In the genomic region with DNA sequence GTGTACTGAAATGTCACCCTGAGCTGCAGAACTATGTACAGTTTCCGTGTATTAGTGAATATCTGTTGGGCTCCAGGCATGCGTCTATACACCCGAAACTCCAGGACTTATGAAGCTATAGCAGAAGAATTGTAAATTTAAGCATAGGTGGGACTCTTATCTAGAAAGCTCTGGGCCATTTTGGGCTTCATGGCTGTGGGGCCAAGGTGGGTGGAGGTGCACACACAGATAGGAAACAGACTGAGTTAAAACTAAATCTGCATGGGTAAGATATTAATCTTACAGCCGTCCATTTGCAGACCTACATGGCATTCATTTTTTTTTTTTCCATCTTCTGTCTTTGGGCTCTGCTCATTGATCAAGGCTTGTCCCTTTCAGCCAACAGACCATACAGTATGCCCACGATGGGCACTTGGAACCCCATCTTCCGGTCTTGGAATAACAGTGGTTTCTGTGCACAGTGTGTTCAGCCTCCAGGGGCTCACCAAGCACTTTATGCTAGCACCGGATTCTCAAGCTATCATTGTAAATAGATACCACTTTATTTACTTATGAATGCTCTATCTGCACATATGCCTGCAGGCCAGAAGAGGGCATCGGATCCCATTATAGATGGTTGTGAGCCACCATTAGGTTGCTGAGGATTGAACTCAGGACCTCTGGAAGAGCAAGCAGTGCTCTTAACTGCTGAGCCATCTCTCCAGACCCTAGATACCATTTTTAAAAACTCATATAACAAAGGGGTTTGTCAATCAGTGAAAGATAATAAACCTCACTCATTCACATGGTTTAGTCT, we compare ENCODE assay signal across 28 mouse cellular contexts. TPM values are rescaled to one million over a fixed set of nuclear protein-coding genes. Genes with fewer than 3 reads are reported as not detected.
DNase-seq lines count a peak whose midpoint lies in the region; ATAC-seq and TF ChIP-seq lines count a peak whose summit lies in the region.
"Had no signal": no experiment of that assay in that cellular context is flagged by ENCODE, and none has a peak within 500 bp of the region (broad histone marks: within the 10 kb centered on the region; RNA-seq: fewer than 3 reads in every experiment).

No protein-coding gene starts in this region.

- 66% methylated on average over 8 of the region's 8 CpGs for WGBS in liver, embryonic 13.5 days (ENCODE audit: insufficient replicate concordance)
- WGBS in heart, embryonic 12.5 days = 87% methylated on average over 8 of the region's 8 CpGs

- TF ChIP-seq POLR2A in MEL (IDR thresholded peaks at IDR 0.05; ENCODE audit: control insufficient read depth in 1 of 2, insufficient read depth in 1 of 2, low read depth in 1 of 2, low read length in 2 of 2, poor library complexity in 1 of 2) = no peak

- peak; percentile 44 for TF ChIP-seq CTCF in layer of hippocampus, adult 2 months (conservative IDR thresholded peaks at IDR 0.05)
- TF ChIP-seq CTCF in MEL (IDR thresholded peaks at IDR 0.05 in 2 of 3, conservative IDR thresholded peaks at IDR 0.05 in 1 of 3; ENCODE audit: control insufficient read depth in 1 of 3, insufficient read depth in 1 of 3, low read depth in 2 of 3, low read length in 3 of 3, poor library complexity in 1 of 3, severe bottlenecking in 1 of 3) = peak; percentile 38 to 68 (median 51)

- H3K4me2 ChIP-seq in liver, embryonic 13.5 days = no peak overlapping the region
- no peak overlapping the region for H3K4me2 ChIP-seq in heart, embryonic 12.5 days
- H3K4me2 ChIP-seq: forebrain, embryonic 15.5 days; heart, embryonic 13.5 days; limb, embryonic 15.5 days; lung, embryonic 15.5 days; midbrain, embryonic 12.5 days had no signal

- TF ChIP-seq RAD21 in MEL (IDR thresholded peaks at IDR 0.05; ENCODE audit: low read depth, low read length) = peak; percentile 50

- no peaks in the 10 kb centered on the region for H3K9me3 ChIP-seq in MEL (replicated peaks; ENCODE audit: insufficient read depth, low read length)
- H3K9me3 ChIP-seq in liver, embryonic 13.5 days (replicated peaks) = no peaks in the 10 kb centered on the region
- no peaks in the 10 kb centered on the region for H3K9me3 ChIP-seq in heart, embryonic 12.5 days (replicated peaks)
- H3K9me3 ChIP-seq: forebrain, embryonic 15.5 days; heart, embryonic 13.5 days; limb, embryonic 15.5 days; lung, embryonic 15.5 days; midbrain, embryonic 12.5 days had no signal

- ATAC-seq in liver, embryonic 13.5 days (ENCODE audit: low read depth) = peak; percentile 14; the same call in 1 of the 2 replicates
- ATAC-seq in inflammation-experienced regulatory T-cells, adult 6 months = no peak
- ATAC-seq in heart, embryonic 12.5 days (ENCODE audit: insufficient number of reproducible peaks, low FRiP score) = no peak
- ATAC-seq: activated CD4-positive, CD25-positive, alpha-beta regulatory T cell, adult 4 months; hindbrain, postnatal 0 days had no signal

- peaks cover 0 to 7% of the 10 kb centered on the region in 2 experiments; a peak in 3 of 4 replicates for H3K4me1 ChIP-seq in MEL (ENCODE audit: control insufficient read depth in 1 of 2, insufficient read depth in 2 of 2, low read length in 2 of 2)
- peaks cover 49% of the 10 kb centered on the region for H3K4me1 ChIP-seq in liver, embryonic 13.5 days (replicated peaks)
- peaks cover 22% of the 10 kb centered on the region for H3K4me1 ChIP-seq in heart, embryonic 12.5 days (replicated peaks)

- no peak overlapping the region for H3K4me3 ChIP-seq in layer of hippocampus, adult 2 months
- no peak overlapping the region for H3K4me3 ChIP-seq in MEL (ENCODE audit: control insufficient read depth in 1 of 2, insufficient read depth in 1 of 2, low read depth in 2 of 2, low read length in 2 of 2)
- no peak overlapping the region for H3K4me3 ChIP-seq in liver, embryonic 13.5 days (replicated peaks)
- H3K4me3 ChIP-seq in heart, embryonic 12.5 days = no peak overlapping the region
- H3K4me3 ChIP-seq: forebrain, embryonic 15.5 days; heart, embryonic 13.5 days; limb, embryonic 15.5 days; lung, embryonic 15.5 days; midbrain, embryonic 12.5 days had no signal

- no peak for DNase-seq in layer of hippocampus, adult 2 months (ENCODE audit: low spot score in 2 of 2)
- no peak for DNase-seq in layer of hippocampus, adult 18-20 months (ENCODE audit: low spot score in 2 of 2)
- DNase-seq in A20 (ENCODE audit: low read depth, low spot score) = peak; percentile 34
- peak; percentile 62 for DNase-seq in MEL (ENCODE audit: low read depth, low spot score)
- DNase-seq in liver, embryonic 13.5 days = no peak
- no peak for DNase-seq in embryo, embryonic 10.5 days (ENCODE audit: low spot score)
- DNase-seq: adrenal gland, adult 8-10 months; cerebellum, adult 8-10 months; layer of hippocampus, adult 9-11 months; right cerebral cortex, postnatal 25 days; spleen, adult 18-20 months had no signal

- H3K9ac ChIP-seq in MEL (ENCODE audit: control insufficient read depth, low read depth, low read length, poor library complexity, severe bottlenecking) = no peak overlapping the region
- H3K9ac ChIP-seq in liver, embryonic 13.5 days = no peak overlapping the region
- H3K9ac ChIP-seq in heart, embryonic 12.5 days = no peak overlapping the region
- H3K9ac ChIP-seq: forebrain, embryonic 15.5 days; heart, embryonic 13.5 days; limb, embryonic 15.5 days; lung, embryonic 15.5 days; midbrain, embryonic 12.5 days had no signal

- no peak for TF ChIP-seq EP300 in MEL (IDR thresholded peaks at IDR 0.05; ENCODE audit: low read depth in 1 of 2, low read length in 2 of 2)

- peaks cover 2% of the 10 kb centered on the region; the same call in 1 of the 2 replicates for H3K79me2 ChIP-seq in MEL (ENCODE audit: control insufficient read depth, insufficient read depth, low read length, poor library complexity)

- no peak overlapping the region for H3K27ac ChIP-seq in layer of hippocampus, adult 2 months
- no peak overlapping the region for H3K27ac ChIP-seq in MEL (ENCODE audit: control insufficient read depth, low read depth, low read length)
- peak overlapping the region; percentile 50; the same call in 1 of the 2 replicates for H3K27ac ChIP-seq in liver, embryonic 13.5 days
- H3K27ac ChIP-seq in heart, embryonic 12.5 days (ENCODE audit: poor library complexity, severe bottlenecking) = no peak overlapping the region
- H3K27ac ChIP-seq: forebrain, embryonic 15.5 days; heart, embryonic 13.5 days; hindbrain, postnatal 0 days; limb, embryonic 15.5 days; lung, embryonic 15.5 days; midbrain, embryonic 12.5 days had no signal

- peaks cover 0 to 8% of the 10 kb centered on the region in 2 experiments; a peak in 1 of 4 replicates for H3K36me3 ChIP-seq in MEL (ENCODE audit: control insufficient read depth in 1 of 2, insufficient read depth in 2 of 2, low read length in 2 of 2)
- H3K36me3 ChIP-seq in liver, embryonic 13.5 days = peaks cover 4% of the 10 kb centered on the region; the same call in 1 of the 2 replicates
- no peaks in the 10 kb centered on the region for H3K36me3 ChIP-seq in heart, embryonic 12.5 days
- H3K36me3 ChIP-seq: forebrain, embryonic 15.5 days; heart, embryonic 13.5 days; limb, embryonic 15.5 days; lung, embryonic 15.5 days; midbrain, embryonic 12.5 days had no signal

- H3K27me3 ChIP-seq in MEL (ENCODE audit: control insufficient read depth in 1 of 2, insufficient read depth in 2 of 2, low read length in 2 of 2) = no peaks in the 10 kb centered on the region
- H3K27me3 ChIP-seq in liver, embryonic 13.5 days = no peaks in the 10 kb centered on the region
- H3K27me3 ChIP-seq in heart, embryonic 12.5 days (replicated peaks) = no peaks in the 10 kb centered on the region
- H3K27me3 ChIP-seq: forebrain, embryonic 15.5 days; heart, embryonic 13.5 days; limb, embryonic 15.5 days; lung, embryonic 15.5 days had no signal

RNA-seq across cellular contexts. Expression of gene Amz2, which starts 17.9 kb away (rescaled TPM):
- 10 to 100 TPM; 54.7 to 64.7 TPM for total RNA-seq in layer of hippocampus, adult 2 months (2021)
- 10 to 100 TPM; 56.2 to 56.7 TPM for total RNA-seq in layer of hippocampus, adult 18-20 months (2021)
- total RNA-seq in MEL (2012; rRNA removed) = 40.2 and 41.6 TPM in 2 replicates
- 1,000 to 10,000 TPM in 1 of 2 experiments, 10 to 100 TPM in 1; 47.1 to 1,743 TPM for polyA plus RNA-seq in MEL (2012; ENCODE audit: insufficient read depth in 1 of 2, insufficient read length in 2 of 2, low read depth in 1 of 2, low replicate concordance in 2 of 2, missing spikeins in 1 of 2)
- 14.6 and 18.4 TPM in 2 replicates for polyA plus RNA-seq in liver, embryonic 13.5 days (2015; fragmentation: Nextera tagmentation; extraction: Ambion mirVana)
- polyA plus RNA-seq in inflammation-experienced regulatory T-cells, adult 6 months (2017; shearing (Covaris generic)) = 10 to 100 TPM; 44.8 to 49.1 (median 46.0) TPM
- polyA plus RNA-seq in heart, embryonic 12.5 days (2016; fragmentation: Nextera tagmentation; extraction: Ambion mirVana) = 32.5 and 33.9 TPM in 2 replicates

RNA-seq across cellular contexts. Expression of gene Arsg, which starts 29.5 kb away (rescaled TPM):
- total RNA-seq in layer of hippocampus, adult 2 months (2021) = 10 to 100 TPM; 11.7 to 13.9 TPM
- 10 to 100 TPM; 15.1 to 17.4 TPM for total RNA-seq in layer of hippocampus, adult 18-20 months (2021)
- 3.7 and 3.9 TPM in 2 replicates for total RNA-seq in MEL (2012; rRNA removed)
- 1 to 10 TPM in 1 of 2 experiments, not detected in 1; 5.2 TPM for polyA plus RNA-seq in MEL (2012; ENCODE audit: insufficient read depth in 1 of 2, insufficient read length in 2 of 2, low read depth in 1 of 2, low replicate concordance in 2 of 2, missing spikeins in 1 of 2)
- 2.8 and 3.2 TPM in 2 replicates for polyA plus RNA-seq in liver, embryonic 13.5 days (2015; fragmentation: Nextera tagmentation; extraction: Ambion mirVana)
- polyA plus RNA-seq in inflammation-experienced regulatory T-cells, adult 6 months (2017; shearing (Covaris generic)) = 1 to 10 TPM; 1.8 to 8.0 (median 4.6) TPM
- polyA plus RNA-seq in heart, embryonic 12.5 days (2016; fragmentation: Nextera tagmentation; extraction: Ambion mirVana) = 4.5 and 5.7 TPM in 2 replicates

RNA-seq across cellular contexts. Expression of gene Slc16a6, which starts 29.7 kb away (rescaled TPM):
- total RNA-seq in layer of hippocampus, adult 2 months (2021) = 1 to 10 TPM; 7.2 to 8.1 TPM
- total RNA-seq in layer of hippocampus, adult 18-20 months (2021) = 1 to 10 TPM; 5.9 to 6.1 TPM
- 29.6 and 34.0 TPM in 2 replicates for total RNA-seq in MEL (2012; rRNA removed)
- polyA plus RNA-seq in MEL (2012; ENCODE audit: insufficient read depth in 1 of 2, insufficient read length in 2 of 2, low read depth in 1 of 2, low replicate concordance in 2 of 2, missing spikeins in 1 of 2) = 10 to 100 TPM in 1 of 2 experiments, not detected in 1; 41.6 TPM
- 47.0 and 51.9 TPM in 2 replicates for polyA plus RNA-seq in liver, embryonic 13.5 days (2015; fragmentation: Nextera tagmentation; extraction: Ambion mirVana)
- 10 to 100 TPM; 22.4 to 30.5 (median 26.4) TPM for polyA plus RNA-seq in inflammation-experienced regulatory T-cells, adult 6 months (2017; shearing (Covaris generic))
- polyA plus RNA-seq in heart, embryonic 12.5 days (2016; fragmentation: Nextera tagmentation; extraction: Ambion mirVana) = 10.9 and 11.9 TPM in 2 replicates

RNA-seq across cellular contexts. Expression of gene 9930022D16Rik, which starts 29.9 kb away (rescaled TPM):
- not detected for total RNA-seq in layer of hippocampus, adult 2 months (2021)
- total RNA-seq in layer of hippocampus, adult 18-20 months (2021) = not detected
- 0.04 and 0.10 TPM in 2 replicates for total RNA-seq in MEL (2012; rRNA removed)
- not detected for polyA plus RNA-seq in MEL (2012; ENCODE audit: insufficient read depth in 1 of 2, insufficient read length in 2 of 2, low read depth in 1 of 2, low replicate concordance in 2 of 2, missing spikeins in 1 of 2)
- not detected in 2 replicates for polyA plus RNA-seq in liver, embryonic 13.5 days (2015; fragmentation: Nextera tagmentation; extraction: Ambion mirVana)
- under 1 TPM; 0.28 to 0.39 (median 0.36) TPM for polyA plus RNA-seq in inflammation-experienced regulatory T-cells, adult 6 months (2017; shearing (Covaris generic))
- polyA plus RNA-seq in heart, embryonic 12.5 days (2016; fragmentation: Nextera tagmentation; extraction: Ambion mirVana) = not detected in 2 replicates
- total RNA-seq: adrenal gland, adult 8-10 months; ES-E14; gastrocnemius, postnatal 10 days; granulocyte monocyte progenitor cell, adult 5-6 weeks; heart, postnatal 14 days; hindbrain, postnatal 0 days; left cerebral cortex, adult 8-10 months; left cerebral cortex, postnatal 4 days had no signal
- polyA plus RNA-seq: forebrain, embryonic 15.5 days; heart, embryonic 13.5 days; hindbrain, embryonic 11.5 days; hindbrain, postnatal 0 days; limb, embryonic 15.5 days; lung, embryonic 15.5 days; midbrain, embryonic 12.5 days; neural tube, embryonic 11.5 days had no signal

Comparison
In these comparisons a context has a peak if more than half of its experiments do, and no peak if none do; other contexts are left out.
1. DNase-seq: peak in A20 (single experiment) and MEL (single experiment); none in layer of hippocampus, adult 2 months (0 of 2), layer of hippocampus, adult 18-20 months (0 of 2), liver, embryonic 13.5 days (single experiment) and embryo, embryonic 10.5 days (single experiment).